Mouse (Mus musculus): Measurements from ENCODE around the gene Mgp.

Mgp gene

DNA sequence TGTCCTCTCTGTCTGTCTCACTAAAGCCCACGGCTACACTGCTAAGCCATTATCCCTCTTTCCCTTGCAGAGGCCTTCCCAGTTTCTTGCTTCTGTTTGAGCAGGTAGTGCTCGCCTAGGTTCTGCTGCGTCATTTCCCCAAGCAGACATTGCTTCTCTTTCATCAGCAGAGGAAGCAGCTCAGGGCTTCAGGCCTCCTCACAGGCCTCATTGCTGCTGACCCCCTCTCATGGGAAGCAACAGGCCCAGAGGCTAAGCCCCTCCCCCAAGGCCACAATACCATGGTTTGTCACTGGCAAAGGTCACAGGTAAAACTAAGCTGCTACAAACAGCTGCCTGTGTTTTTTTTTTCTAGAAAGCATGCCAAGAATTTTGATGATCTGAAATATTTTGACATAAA lies 22.9 kb downstream of the Mgp start:
- DNase-seq (ENCODE audit: low spot score in 2 of 2): no peak

DNA sequence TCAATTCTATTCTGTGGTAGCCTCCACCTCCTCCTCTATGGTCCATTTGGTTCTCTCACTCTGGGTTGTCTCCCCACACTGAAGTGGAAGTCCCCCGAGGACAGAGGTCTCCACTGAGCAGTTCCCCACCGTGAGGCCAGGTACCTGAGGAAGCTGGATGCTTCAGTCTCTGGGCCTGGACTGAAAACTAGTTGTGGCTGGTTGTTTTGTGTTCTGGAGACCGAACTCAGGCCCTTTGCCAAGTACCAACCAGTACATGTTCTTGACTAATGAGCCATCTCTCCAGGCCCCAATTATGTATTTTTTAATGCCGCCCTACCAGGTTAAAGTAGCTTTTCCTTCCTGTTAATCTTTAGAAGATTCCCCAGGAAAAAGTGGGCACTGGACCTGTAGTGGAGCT lies 23.3 kb downstream of the Mgp start:
- DNase-seq (ENCODE audit: low spot score in 2 of 2): no peak

DNA sequence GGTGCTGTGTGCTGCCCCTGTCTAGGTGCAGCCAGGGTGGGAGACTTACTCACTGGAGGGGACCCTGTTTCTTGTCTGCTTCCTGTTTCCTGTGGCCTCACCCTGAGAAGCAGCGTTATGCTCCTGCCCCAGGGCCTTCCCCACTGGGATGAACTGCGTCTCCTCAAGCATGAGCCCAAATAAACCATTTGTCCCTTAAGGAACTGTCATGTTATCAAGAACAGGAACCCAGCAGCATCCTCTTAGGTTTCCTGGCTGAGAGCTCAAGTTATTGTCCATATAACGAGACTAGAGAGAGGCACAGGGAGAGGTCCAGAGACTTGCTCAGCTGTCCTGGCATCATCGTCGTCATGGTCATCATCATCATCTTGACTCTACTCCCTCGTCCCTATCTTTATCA lies 25.4 kb downstream of the Mgp start:
- no peak for DNase-seq (ENCODE audit: low spot score in 2 of 2)

DNA sequence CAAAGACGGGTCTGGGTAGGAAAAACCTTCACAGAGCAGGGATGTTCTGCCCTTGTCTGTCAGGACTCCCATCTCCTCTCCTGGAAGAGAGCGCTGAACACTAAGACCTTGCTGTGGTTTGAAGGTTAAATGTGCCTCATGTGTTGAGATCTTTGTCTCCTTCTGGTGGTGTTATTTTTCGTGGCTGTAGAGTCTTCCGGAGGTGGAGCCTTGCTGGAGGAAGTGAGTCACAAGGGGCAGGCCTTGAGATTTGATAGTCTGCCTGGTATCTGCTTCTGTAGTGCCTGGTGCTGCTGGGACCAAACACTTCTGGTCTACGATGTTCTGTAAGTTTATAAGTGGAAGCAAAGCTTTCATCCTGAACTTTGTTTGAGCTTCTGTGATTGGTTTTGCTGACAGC lies 26.7 kb downstream of the Mgp start:
- no peak for DNase-seq (ENCODE audit: low spot score in 2 of 2)

DNA sequence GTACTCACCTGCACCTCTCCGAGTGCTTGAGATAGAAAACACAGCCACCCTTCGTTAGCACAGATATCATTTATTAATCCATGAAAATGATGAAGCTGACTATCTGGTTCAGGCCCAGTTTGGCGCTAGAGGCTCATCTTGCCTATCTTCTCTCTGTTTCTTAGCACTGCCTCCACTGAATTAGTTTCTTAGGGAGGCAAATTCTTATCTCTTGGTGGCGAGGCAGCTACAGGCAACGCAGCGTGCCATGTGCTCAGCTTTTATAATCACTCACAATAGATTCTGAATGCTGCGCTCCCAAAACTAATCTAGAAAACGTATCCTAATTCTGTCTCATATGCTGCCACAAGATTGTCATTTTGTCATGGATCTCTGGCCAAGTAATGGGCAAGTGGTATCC lies 27.2 kb downstream of the Mgp start:
- no peak for DNase-seq (ENCODE audit: low spot score in 2 of 2)

DNA sequence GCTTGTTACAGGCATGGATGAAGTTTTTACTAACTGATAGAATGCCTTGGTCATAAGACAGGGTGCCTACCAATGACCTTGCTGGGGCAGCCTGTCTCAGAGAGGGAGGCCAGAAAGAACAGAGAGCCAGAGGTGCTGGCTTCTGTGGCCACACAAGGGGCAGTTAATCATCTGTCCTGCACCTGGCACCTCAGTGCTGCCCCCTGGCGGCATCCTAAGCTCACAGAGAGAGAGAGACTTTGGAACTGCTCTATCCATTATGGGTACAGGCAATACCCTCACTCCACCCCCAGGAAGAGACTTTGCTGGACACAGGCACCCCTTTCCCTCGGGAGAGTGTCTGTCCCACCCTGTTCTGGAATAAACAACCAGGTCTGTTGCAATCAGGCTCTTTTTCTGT lies 27.8 kb downstream of the Mgp start:
- DNase-seq (ENCODE audit: low spot score in 2 of 2): peak; percentile 81 to 91

DNA sequence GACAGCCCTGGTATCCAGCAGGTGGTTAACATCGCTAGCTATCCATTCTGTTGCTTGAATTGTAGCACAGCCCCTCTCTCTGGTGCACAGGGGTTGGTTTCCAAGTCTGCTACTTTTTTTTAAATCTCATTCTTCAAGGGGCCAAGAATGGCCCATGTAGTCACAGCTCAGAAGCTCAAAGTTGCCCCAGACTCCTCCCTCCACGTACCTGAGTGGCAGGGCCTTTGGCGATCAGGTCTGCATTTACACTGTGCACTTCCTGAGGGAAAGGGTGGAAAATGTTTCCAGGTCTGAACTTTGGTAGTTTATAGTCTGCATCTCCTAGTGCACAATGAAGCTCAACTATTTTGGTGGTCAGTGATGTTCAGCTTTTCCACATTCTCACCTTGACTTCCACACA lies 28.4 kb downstream of the Mgp start:
- DNase-seq (ENCODE audit: low spot score in 2 of 2): no peak

DNA sequence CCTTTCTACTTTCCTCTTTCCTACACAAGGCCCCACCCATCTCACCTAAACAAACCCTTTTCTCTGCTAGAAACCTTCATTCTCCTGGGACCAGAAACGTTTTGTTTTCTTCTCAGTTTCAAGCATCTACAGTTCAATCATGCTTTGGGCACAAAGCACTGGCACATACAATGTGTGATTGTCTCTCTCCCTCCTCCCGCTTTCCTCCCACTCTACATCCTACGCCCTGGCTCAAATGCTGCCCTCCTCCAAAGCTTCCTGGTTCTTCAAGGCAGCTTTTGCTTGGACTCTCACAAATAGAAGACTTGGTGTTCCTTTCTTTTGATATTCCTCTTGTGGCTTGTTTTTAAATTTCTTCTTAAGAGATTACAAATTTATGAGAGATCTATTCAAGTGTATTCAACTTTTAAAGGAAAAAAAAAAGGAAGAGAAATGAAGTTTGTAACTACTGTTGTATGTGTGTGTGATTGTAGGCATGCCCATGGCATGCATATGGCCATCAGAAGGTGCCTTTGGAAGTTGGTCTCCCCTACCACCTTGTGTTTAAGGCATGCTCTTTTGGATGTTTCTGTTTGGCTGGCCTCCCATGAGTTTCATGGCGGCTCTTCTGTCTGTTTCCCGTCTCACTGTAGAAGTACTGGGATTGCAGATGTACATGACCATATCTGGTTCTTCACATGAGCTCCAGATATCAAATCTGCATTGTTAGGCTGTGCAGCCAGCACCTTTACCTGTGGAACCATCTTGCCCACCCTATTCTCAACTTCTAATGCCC lies 29.7 kb downstream of the Mgp start:
- DNase-seq (ENCODE audit: low spot score in 2 of 2): no peak

DNA sequence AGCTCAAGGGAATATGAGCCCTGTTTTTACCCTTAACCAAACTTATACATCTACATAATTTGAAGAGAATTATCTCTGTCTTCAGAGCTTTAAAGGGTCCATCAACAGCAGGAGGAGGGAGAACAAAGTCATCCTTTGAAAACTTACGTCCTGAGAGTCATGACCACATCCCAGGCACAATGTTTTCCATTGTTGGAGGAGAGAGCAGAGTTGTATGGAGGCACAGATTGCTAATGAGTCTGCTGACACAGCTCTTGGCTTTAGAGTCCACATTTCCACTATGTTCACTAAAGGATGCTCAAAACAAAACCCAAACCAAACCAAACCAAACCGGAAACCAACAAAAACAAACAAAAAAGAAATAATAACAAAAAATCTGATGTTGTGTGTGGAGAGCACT lies 30.7 kb downstream of the Mgp start:
- no peak for DNase-seq (ENCODE audit: low spot score in 2 of 2)

DNA sequence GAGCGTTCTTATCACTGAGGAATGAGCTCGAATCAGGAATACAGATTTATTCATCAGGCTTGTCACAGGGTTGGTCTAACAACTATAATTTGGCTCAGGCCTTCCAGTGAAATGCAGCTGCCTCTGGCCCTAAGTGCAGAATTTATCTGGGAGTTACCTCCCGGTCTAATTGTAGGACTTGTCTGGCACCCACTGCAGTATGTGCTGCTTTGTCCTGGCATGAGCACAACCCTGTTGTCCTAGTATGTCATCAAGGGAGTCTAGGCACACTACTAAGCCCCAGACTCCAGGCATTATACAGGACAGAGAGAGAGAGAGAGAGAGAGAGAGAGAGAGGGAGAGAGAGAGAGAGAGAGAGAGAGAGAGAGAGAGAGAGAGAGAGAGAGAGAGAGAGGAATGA lies 38.3 kb downstream of the Mgp start:
- no peak for DNase-seq (ENCODE audit: low spot score in 2 of 2)

DNA sequence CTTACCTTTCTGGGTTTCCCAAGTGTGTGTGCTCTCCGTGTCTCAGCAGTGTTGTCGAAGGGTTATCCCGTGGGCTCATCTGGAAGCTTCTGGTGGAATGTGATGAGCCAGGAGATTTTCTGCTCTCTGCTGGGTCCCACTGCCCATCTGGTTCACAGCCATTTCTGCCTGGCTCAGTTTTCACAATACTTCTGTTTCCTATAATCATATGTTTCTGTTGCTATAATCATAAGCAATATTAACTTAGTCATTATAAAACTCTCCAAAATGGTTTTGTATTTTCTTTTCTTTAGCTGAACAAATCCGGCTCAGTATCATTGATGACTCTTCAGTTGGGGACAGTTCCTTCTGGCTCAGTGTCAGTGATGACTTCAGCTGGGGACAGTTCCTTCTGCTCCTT lies 40.3 kb downstream of the Mgp start, which contains the start of gene Smco3:
TSS of gene Smco3 (minus strand) at position 101 of the 400 bp plus-strand sequence.
- DNase-seq (ENCODE audit: low spot score in 2 of 2): no peak

DNA sequence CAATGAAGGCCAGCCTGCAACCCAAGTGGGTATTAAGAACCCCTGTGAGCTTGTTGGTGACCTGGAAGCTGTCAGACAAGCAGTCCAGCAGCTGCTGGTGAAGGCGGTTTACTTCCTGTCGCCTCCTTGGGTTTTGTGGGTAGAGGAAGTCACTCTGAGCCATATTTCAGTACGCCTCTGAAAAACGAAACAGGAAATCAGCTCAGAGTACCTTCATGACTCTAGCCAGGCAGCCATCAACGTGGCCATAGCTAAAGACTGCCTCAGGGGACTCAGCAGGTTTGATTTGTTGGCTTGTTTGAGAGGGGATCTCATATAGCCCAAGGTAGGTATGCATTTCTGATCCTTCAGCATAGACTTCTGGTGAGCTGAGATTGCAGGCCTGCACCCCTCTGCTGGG lies 43.9 kb downstream of the Mgp start:
- DNase-seq (ENCODE audit: low spot score in 2 of 2): no peak

DNA sequence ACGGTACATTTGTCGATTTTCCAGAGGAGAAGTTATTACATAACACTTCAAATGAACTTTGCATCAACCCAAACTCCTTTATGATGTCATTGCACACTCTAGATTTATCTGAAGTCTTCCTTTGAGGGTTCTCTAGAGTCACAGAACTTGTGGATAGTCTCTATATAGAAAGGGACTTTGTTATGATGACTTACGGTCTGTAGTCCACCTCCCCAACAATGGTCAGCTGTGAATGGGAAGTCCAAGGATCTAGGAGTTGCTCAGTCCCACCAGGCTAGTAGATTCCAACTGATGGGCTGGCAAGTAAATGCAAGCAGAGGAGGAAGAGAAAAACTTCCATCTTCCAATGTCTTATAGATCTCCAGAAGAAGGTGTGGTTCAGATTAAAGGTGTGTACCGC lies 46.9 kb downstream of the Mgp start:
- no peak for DNase-seq (ENCODE audit: low spot score in 2 of 2)

DNA sequence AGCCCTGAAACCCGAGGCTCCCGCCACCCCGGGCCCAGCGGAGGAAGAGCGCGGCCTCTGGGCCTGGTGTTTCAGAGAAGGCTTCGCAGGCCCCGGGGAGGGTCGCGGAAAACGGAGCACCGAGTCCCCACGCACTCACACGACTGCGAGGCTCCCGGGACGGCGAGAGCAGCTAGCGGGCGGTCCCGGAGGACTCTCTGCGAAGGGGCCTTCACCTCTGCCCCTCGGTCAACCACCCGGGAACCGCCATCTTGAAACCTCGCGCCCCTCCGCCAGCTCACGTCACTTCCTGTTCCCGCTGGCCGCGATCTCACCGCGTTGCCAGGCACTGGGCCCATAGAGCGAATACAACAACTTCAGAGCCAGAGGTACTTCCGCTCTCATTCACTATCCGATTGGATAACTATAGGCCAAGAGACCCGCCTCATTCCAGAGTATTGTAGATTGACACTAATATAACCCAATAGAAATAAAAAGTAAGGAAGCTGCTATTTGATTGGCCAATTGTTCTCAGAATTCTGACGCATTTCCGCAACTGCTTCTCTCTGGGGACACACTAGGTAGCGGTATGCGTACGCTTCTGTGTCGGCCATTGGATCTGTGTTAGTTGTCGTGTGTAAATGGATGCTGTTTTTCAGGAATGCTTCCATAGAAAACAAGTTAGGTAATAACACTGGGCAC lies 47.6 kb downstream of the Mgp start, which contains the start of gene Wbp11:
TSS of gene Wbp11 (minus strand) at position 353 of the 681 bp plus-strand sequence.
- DNase-seq (ENCODE audit: low spot score in 2 of 2): peak; percentile 88 to 95

DNA sequence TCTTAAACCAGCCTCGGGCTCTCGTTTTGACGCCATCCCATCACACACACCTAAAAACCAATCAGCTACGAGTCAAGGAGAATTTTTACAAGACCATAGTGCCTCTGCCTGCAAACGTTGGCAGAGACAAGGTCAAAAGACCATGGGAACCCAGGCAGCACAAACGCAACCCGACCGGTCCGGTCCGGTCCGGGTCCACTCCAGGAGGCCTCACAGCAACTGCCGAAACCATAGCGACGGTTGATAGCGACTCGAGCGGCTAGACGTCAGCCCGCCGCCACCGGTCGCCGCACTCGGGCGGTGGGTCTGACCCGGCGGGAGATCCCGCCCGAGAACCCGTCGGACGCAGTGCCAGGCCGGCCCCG lies 48.1 kb downstream of the Mgp start, which contains the start of gene BC049715:
TSS of gene BC049715 (plus strand) at position 111 of the 365 bp plus-strand sequence.
- DNase-seq (ENCODE audit: low spot score in 2 of 2): no peak

DNA sequence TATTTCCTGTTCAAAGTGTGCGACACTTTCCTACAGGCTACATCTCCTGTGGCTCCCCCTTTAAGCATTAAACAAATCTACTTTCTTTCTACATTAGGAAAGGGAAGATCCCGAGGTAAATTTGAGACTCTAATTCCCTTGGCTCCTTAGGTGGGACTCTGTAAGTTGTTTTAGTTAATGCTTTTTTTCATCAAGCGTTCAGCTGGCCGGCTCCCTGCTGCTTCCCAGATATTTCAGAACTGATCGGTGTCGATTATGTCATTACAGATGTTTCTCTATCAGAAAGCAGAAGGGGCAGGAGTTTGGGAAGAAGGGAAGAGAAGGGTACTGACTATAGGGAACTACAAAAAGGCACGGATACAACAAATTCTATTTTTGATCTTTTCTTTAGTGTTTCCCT lies 48.5 kb downstream of the Mgp start:
- DNase-seq (ENCODE audit: low spot score in 2 of 2): no peak

DNA sequence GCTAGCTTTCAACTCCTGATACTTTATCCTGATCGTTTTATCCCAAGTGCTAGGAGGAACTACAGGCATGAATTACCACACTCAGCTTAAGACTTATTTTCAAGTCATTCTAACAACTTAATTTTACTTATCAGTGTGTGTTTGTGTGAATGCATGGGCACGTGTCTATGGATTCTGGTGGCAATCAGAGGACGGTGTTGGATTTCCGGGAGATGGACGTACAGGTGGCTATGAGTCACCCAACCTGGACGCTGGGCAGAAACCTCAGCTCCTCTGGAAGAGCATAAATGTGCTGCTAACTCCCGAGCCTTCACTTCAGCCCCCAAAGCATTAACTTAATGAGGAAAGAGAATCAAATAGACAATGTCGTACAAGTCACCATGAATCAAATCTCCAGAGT lies 50.6 kb downstream of the Mgp start:
- DNase-seq (ENCODE audit: low spot score in 2 of 2): no peak
